Mouse (Mus musculus): ENCODE measurements around the gene Zfp526.
A peak's percentile ranks its signal among the peaks of the same experiment; 100 is the strongest.
"Not testable (repeated sequence)": the region's sequence is repeated elsewhere in the genome, so short reads cannot be mapped to it uniquely, and the experiment has no call there.

The Zfp526 gene

DNA sequence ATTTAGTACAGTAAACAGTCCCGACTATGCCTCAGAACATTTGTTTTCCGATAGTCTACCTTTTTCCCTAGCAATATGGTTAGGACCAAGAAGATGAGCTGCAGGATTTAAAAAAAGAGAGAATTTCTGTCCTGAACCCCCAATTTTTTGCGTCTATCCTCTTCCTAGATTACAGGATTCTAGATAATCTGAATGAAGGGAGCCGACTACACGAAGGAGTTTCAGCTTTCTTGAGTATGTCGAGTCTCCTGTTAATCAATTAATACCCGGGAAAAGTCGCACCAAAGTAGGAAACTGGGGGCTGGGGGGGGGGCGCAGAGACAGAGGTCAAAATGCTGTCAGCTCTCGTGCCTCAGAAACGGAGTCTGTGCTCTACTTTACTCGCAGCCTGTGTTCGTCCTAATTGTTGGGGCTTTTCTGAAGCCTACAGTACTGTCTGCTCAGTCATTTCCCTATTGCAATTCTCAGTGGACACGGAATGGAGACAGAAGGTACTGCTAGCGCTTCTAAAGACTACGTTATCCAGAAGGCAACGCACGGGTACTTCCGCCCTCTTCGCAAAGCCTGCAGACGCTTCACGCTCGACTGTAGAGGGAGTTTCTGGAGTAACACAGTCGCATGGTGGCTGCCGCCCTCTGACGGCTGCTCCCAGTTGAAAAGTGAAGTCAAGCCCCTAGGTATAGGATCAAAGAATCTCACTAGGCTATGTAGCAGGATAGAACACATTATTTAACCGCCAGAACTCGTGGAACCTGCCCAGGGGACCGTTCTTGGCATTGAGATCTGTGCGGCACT lies 17.8 kb downstream of the Zfp526 start:
- DNase-seq (ENCODE audit: low read depth, low spot score), result no peak

DNA sequence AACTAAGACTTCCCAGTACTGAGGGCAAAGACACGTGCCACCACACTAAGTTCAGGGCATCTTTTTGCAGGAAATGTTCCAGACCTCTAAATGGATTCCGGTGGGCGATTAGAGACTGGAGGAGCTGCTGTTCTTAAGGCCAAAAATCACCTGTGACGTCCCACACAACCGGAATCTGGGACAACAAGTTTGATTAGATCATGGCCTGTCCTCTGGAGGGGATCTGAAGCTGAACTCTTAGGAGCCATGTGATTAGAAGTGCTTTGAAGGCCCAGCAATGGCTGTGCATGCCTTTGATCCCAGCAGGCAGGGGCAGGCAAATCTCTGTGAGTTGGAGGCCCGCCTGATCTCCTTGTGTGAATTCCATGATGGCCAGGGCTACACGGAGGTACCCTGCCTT lies 19.4 kb downstream of the Zfp526 start:
- no peak for DNase-seq (ENCODE audit: low read depth, low spot score)

- DNase-seq (ENCODE audit: low read depth, low spot score), result no peak
Observed at GRCm38 (mm10) chr7:25241062-25241461, 19.8 kb downstream of the Zfp526 start.

DNA sequence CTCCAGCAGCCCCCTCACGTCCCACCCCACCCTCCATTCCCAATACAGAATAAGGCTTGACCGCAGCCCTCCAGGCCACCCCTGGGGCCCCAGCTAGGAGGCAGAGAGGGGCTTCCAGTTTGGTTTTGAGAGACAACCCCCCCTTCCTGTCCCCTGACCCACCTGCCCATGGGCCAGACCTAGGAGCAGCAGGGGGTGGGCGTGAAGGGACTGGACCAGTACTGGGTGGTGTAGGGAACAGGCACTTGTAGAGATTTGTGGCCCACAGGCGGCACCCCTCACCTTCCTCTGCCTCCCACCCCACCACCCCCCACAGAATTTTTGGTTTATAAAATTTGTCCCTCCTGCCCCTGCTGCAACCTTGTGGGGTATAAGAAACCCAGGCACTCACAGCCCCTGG lies 22.1 kb downstream of the Zfp526 start:
- DNase-seq (ENCODE audit: low read depth, low spot score), result no peak

GRCm38 (mm10) chr7:25244562-25245369 lies 23.5 kb downstream of the Zfp526 start:
- no peak for DNase-seq (ENCODE audit: low read depth, low spot score)

GRCm38 (mm10) chr7:25246079-25246758 lies 25.0 kb downstream of the Zfp526 start:
- DNase-seq (ENCODE audit: low read depth, low spot score), result no peak

GRCm38 (mm10) chr7:25246759-25247137 lies 25.5 kb downstream of the Zfp526 start:
- no peak for DNase-seq (ENCODE audit: low read depth, low spot score)

DNA sequence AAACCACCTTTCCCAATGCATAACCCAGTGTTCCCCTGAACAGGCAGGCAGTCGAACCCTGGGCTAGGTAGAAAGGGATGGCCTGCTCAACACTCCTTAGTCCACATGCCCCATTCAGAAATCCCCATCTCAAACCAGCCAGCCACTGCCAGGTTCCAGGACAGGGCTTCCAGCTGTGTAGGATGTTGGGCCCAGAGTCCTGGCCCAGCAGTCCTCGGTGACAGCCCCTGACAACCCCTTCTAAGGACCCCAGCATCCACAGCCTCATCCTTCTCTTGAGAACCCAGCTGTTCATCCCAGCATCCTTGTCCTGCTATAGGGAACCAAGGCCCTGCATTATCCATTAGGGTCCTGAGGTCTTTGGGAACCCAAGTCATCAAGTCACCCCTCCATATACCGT lies 26.3 kb downstream of the Zfp526 start:
- DNase-seq (ENCODE audit: low read depth, low spot score), result no peak

DNA sequence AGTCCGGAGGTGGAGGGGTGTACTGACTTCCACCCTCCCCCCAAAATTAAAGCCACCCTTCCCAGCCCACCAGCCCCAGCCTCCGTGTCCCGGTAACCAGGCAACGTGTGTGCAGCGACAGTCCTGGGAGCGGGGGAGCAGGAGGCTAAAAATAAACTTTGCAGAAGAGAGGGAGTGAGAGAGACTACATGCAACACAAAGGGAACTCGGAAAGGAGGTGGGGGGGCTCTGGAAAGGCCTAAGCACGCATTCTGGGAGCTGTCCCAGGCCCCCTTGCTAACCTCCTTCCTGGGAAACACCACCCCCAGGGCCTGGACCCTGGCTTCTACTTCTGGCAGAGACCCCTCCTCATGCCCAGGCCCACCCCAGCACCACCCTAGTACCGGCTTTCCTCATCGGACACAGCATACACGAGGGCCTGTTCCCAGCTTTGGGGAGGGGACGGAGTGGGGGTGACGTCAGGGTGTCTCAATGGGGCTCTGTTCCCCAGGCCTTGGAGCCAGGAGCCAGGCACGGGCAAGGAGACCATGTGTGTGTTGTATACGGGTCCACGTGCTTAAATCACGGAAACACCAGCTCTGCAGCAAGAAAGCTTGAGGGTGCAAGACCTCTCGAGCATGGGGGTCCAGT lies 26.9 kb downstream of the Zfp526 start:
- DNase-seq (ENCODE audit: low read depth, low spot score), result no peak

- DNase-seq (ENCODE audit: low read depth, low spot score), result no peak
Observed at GRCm38 (mm10) chr7:25248846-25249313, 27.7 kb downstream of the Zfp526 start.

DNA sequence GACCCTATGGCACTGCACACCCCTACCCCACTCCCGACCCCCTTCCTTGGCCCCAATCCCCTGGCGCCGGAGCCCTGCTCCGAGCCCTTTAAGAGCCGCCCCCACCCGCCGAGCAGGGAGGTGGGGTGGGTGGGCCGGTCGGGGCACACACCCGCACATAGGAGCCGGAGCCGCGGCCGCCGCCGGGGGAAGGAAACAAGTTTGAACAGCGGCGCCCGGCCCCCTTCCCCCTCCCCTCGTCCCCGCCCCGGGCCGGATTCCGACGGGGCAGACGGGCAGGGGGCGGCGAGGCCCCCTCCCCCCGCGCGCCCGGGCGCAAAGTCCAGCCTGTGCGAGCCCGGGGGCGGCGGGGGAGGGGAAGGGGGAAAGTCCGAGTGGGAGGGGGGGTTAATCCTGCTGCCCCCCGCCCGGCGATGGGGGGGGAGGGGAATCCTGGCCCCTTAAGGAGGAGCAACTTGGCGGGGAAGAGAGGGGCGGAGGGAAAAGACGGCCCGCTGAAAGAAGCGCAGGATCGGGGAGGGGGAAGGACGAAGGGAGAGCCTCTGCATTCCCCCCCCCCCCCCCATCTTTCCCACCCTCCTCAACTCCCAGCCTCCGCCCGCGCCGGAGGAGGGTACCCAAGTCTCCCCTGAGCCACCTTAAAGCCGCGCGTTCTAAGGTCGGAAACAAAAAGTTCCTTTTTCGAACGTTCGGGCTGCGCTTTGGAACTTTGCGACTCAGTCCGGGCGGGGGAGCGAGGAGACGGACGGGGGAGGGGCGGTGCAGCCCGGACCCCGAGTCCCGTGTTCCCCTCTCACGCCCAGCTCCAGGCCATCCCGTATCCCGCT lies 28.3 kb downstream of the Zfp526 start:
- no peak for DNase-seq (ENCODE audit: low read depth, low spot score)

- peak; percentile 78 for DNase-seq (ENCODE audit: low read depth, low spot score)
Observed at GRCm38 (mm10) chr7:25250141-25250972, 29.1 kb downstream of the Zfp526 start, which contains the start of gene Erf. Gene Erf (minus strand): TSS chr7:25250761.

DNA sequence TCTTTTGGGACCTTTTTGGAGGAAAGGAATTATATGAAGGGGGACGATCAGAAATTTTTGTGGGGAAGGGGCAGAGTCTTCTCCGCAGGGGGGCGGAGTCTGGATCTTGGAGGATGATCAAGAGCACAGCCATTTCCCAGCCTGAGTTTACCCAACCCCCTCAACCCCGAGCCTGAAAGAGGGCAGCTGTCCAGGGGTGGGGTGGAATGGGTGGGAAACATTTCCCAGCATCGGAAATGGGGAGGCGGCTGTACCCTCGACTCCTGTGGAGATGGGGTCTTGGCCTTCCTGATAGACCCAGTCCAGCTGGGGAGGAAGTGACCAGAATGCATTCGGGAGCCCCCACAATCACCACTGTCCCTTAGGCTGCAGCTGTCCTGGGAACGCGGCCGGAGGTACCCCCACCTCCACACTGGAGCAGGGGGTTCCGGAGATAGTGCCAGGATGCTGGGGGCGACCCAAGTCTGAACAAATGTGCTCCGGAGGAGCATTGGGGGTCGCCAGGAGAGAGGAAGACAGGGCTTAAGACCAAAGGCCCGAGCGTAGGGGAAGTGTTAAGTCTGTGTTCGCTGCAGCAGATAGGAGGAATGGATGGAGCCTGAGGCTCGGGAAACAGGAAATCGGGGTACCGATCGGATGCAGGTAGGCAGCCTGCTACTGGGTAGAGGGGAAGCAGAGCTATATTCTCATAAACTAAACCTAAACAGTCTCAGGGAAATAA lies 30.0 kb downstream of the Zfp526 start:
- no peak for DNase-seq (ENCODE audit: low read depth, low spot score)

DNA sequence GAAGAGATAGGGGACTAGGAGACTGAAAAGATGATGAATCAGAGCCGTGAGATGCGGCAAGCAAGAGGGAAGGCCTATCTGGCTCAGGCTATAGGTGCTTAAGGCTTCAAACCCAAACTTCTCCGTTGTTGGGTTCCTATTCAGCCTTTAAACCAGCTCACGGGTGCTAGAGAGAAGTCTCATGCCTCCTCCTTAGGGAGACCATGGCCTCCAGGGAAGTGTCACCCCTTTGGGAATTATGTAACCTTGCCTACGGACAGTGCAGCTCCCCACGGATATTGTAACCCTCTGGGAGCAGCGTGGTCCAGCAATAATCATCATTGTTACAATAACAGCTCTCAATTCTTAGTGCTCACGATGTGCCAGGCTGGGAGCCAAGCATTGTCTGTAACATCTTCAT lies 30.6 kb downstream of the Zfp526 start:
- no peak for DNase-seq (ENCODE audit: low read depth, low spot score)

GRCm38 (mm10) chr7:25261896-25262295 lies 40.7 kb downstream of the Zfp526 start:
- no peak for DNase-seq (ENCODE audit: low read depth, low spot score)

DNA sequence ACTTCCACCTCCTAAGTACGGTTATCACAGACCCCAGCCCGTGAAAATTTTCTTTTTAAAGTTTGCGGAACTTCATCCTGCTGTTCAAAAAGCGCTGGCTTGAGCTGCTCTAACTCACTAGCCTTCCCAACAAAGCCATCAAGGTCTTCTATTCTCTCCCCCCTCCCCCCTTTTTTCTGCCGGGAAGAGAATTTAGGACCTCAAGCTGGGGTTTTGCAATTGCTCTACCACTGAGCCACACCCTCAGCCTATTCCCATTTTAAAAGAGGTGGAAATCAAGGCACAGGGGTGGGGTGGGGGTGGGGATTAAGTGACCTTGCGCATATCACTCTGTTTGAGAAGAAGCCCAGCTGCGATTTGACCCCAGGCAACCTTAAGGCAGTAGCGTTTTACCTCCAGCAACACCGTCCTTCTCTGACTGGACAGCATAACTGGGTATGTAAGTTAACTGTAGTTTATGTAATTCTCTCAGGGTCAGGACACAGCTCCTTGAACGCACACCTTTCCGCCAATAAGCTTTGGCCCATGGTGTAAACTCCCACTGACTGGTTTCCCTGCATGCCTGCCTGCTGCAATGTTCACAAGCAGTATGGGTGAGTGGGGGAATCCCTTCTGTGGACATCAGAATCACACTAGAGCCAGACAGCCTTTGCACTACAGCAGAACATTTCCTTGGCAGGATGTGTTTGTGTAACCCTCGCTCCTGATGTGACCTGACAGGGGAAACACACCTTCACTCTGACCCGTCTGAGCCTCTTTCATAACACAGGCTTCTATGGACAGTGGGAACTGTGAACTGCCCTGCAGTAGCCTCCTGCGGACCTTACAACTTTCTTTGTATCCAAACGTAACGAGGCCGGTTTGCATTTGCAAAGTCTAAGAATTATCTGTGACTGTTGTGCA lies 43.0 kb downstream of the Zfp526 start:
- no peak for DNase-seq (ENCODE audit: low read depth, low spot score)

DNA sequence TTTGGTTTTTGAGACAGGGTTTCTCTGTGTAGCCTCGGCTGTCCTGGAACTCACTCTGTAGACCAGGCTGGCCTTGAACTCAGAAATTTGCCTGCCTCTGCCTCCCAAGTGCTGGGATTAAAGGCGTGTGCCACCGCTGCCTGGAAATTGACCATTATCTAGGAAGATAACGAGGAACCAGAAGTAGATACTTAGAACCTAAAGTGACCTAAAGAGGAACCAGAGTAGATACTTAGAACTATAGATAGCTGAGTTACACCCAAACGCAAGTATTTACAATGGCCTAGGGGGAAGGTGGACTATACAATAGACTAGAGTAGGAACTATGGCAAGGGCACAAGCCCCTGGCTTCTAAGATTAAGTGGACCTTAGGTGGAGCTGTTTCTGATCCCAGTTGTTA lies 44.5 kb downstream of the Zfp526 start:
- not testable (repeated sequence) for DNase-seq (ENCODE audit: low read depth, low spot score)

All from c-Kit-negative CD71-positive TER-119-positive erythroid progenitor cells, embryonic 14.5 days (primary cell).